Mouse (Mus musculus): ENCODE measurements around the gene Cd28. TPM values are rescaled to one million over a fixed set of nuclear protein-coding genes. Genes with fewer than 3 reads are reported as not detected.

Cd28 gene
- polyA plus RNA-seq, 1 experiment: not detected

DNA sequence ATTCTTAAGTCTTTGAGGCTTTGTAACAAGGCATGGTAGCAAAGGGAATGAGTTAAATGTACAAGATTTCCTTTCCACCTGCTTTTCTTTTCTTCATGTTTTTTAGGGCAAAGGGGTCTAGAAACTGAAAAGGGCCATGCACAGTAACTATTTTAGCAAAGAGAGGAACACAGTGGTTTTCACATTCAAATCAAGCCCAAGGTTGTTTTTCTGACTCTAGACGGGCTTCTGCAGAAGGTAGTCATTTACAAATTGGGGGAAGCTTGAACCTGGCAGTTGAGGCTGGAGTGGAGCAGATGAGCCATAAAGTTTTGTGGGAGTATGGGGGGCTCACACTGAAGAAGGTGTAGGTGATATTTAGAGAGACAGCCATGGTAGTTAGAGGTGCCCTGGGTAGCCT lies 88.6 kb downstream of the Cd28 start:
- Histone ChIP-seq H3K4me1 (ENCODE audit: control insufficient read depth, insufficient read depth, low read length) (no peaks in the 10 kb centered on the region), H3K4me3 (ENCODE audit: low read depth, low read length) (no peak overlapping the region), H3K36me3 (ENCODE audit: control insufficient read depth, insufficient read depth, low read length, poor library complexity, severe bottlenecking) (no peaks in the 10 kb centered on the region), H3K9ac (ENCODE audit: low read depth, poor library complexity, severe bottlenecking) (no peak overlapping the region), H3K27me3 (ENCODE audit: control insufficient read depth, insufficient read depth, low read length, poor library complexity, severe bottlenecking) (no peaks in the 10 kb centered on the region), H3K9me3 (replicated peaks; ENCODE audit: control insufficient read depth, insufficient read depth, low read length, poor library complexity, severe bottlenecking) (no peaks in the 10 kb centered on the region; the same call in 1 of the 2 replicates), H3K27ac (ENCODE audit: insufficient read depth, low read length) (no peak overlapping the region)
- TF ChIP-seq CTCF (IDR thresholded peaks at IDR 0.05; ENCODE audit: low read depth, low read length) (no peak), POLR2A (IDR thresholded peaks at IDR 0.05; ENCODE audit: insufficient read depth, low read length) (no peak), EP300 (IDR thresholded peaks at IDR 0.05; ENCODE audit: insufficient read depth, low read depth, low read length) (no peak)

DNA sequence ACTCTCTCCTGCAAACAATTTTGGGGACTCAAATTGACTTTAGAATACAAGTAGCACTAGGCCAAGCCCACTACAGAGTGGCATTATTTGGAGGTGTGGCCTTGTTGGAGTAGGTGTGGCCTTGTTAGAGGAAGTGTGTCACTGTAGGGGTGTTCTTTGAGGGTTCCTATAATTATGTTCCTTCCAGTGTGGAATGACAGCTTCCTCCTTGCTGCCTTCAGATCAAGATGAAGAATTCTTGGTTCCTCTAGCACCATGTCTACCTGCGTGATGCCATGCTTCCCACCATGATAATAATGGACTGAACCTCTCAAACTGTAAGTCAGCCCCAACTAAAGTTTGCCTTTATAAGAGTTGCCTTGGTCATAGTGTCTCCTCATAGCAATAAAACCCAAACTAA lies 91.1 kb downstream of the Cd28 start:
- no peak overlapping the region for H3K27ac ChIP-seq (ENCODE audit: insufficient read depth, low read length)
- no peaks in the 10 kb centered on the region for H3K36me3 ChIP-seq (ENCODE audit: control insufficient read depth, insufficient read depth, low read length, poor library complexity, severe bottlenecking)
- no peak overlapping the region for H3K4me3 ChIP-seq (ENCODE audit: low read depth, low read length)
- no peak overlapping the region for H3K9ac ChIP-seq (ENCODE audit: low read depth, poor library complexity, severe bottlenecking)
- H3K9me3 ChIP-seq (replicated peaks; ENCODE audit: control insufficient read depth, insufficient read depth, low read length, poor library complexity, severe bottlenecking): no peaks in the 10 kb centered on the region
- TF ChIP-seq EP300 (IDR thresholded peaks at IDR 0.05; ENCODE audit: insufficient read depth, low read depth, low read length) (no peak), CTCF (IDR thresholded peaks at IDR 0.05; ENCODE audit: low read depth, low read length) (no peak), POLR2A (IDR thresholded peaks at IDR 0.05; ENCODE audit: insufficient read depth, low read length) (no peak)
- H3K27me3 ChIP-seq (ENCODE audit: control insufficient read depth, insufficient read depth, low read length, poor library complexity, severe bottlenecking): no peaks in the 10 kb centered on the region
- no peaks in the 10 kb centered on the region for H3K4me1 ChIP-seq (ENCODE audit: control insufficient read depth, insufficient read depth, low read length)

DNA sequence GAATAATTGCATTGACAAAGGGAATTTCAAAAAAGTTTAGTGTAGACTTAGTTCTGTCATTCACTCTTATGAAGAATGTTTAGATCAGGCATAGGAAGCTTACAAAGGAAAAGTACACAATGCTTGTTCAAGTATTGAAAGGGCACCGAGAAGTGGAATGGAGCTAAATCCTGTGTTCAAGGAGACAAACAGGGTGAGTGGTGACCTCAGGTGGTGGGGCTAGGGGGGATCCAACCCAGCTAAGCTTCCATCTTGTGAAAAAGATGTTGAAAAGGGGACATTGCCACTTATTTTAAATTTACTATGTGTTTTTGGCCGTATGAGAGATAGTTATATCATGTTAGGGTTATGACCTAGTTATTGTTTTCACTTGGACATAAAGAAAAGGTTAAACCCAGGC lies 91.9 kb downstream of the Cd28 start:
- Histone ChIP-seq H3K27ac (ENCODE audit: insufficient read depth, low read length) (no peak overlapping the region), H3K27me3 (ENCODE audit: control insufficient read depth, insufficient read depth, low read length, poor library complexity, severe bottlenecking) (no peaks in the 10 kb centered on the region), H3K9ac (ENCODE audit: low read depth, poor library complexity, severe bottlenecking) (no peak overlapping the region), H3K4me3 (ENCODE audit: low read depth, low read length) (no peak overlapping the region), H3K9me3 (replicated peaks; ENCODE audit: control insufficient read depth, insufficient read depth, low read length, poor library complexity, severe bottlenecking) (no peaks in the 10 kb centered on the region), H3K4me1 (ENCODE audit: control insufficient read depth, insufficient read depth, low read length) (no peaks in the 10 kb centered on the region), H3K36me3 (ENCODE audit: control insufficient read depth, insufficient read depth, low read length, poor library complexity, severe bottlenecking) (no peaks in the 10 kb centered on the region)
- TF ChIP-seq CTCF (IDR thresholded peaks at IDR 0.05; ENCODE audit: low read depth, low read length): no peak
- no peak for TF ChIP-seq EP300 (IDR thresholded peaks at IDR 0.05; ENCODE audit: insufficient read depth, low read depth, low read length)
- TF ChIP-seq POLR2A (IDR thresholded peaks at IDR 0.05; ENCODE audit: insufficient read depth, low read length): no peak

DNA sequence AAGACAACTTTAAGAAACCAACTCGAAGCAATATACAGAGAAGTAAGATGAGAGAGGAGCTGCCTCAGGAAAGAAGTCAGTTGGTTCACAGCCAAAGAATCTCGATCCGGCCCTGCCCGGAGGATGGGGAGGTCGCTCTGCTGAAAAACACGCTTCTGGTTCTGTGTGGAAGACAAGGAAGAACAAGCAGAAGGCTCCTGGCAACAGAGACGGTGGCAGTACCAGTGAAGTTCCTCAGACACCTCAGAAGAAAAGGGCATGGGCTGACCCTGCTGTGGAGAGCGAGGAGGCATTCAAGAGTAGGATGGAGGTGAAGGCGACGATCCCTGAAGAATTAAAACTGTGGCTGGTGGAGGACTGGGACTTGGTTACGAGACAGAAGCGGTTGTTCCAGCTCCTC lies 92.6 kb downstream of the Cd28 start:
- Histone ChIP-seq H3K9ac (ENCODE audit: low read depth, poor library complexity, severe bottlenecking) (no peak overlapping the region), H3K4me1 (ENCODE audit: control insufficient read depth, insufficient read depth, low read length) (no peaks in the 10 kb centered on the region), H3K4me3 (ENCODE audit: low read depth, low read length) (no peak overlapping the region), H3K9me3 (replicated peaks; ENCODE audit: control insufficient read depth, insufficient read depth, low read length, poor library complexity, severe bottlenecking) (no peaks in the 10 kb centered on the region), H3K27me3 (ENCODE audit: control insufficient read depth, insufficient read depth, low read length, poor library complexity, severe bottlenecking) (no peaks in the 10 kb centered on the region), H3K36me3 (ENCODE audit: control insufficient read depth, insufficient read depth, low read length, poor library complexity, severe bottlenecking) (no peaks in the 10 kb centered on the region), H3K27ac (ENCODE audit: insufficient read depth, low read length) (no peak overlapping the region)
- TF ChIP-seq EP300 (IDR thresholded peaks at IDR 0.05; ENCODE audit: insufficient read depth, low read depth, low read length) (no peak), POLR2A (IDR thresholded peaks at IDR 0.05; ENCODE audit: insufficient read depth, low read length) (no peak), CTCF (IDR thresholded peaks at IDR 0.05; ENCODE audit: low read depth, low read length) (no peak)

DNA sequence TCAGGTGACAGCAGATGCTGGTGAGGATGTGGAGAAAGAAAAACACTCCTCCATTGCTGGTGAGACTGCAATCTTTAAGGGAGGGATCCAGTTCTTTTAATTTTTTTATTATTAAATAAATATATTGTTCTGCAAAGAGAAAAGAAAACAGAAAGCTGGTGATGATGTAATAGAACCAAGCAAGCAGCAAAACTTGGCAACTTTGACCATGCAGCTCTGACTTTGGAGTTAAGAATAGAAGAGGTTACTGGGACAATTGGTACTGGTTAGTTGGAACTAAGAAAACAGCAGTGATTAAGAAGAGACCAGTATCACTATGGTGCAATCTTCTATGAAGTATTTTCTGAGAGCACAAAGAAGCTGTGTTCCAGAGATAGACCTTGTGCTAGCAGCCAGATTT lies 94.2 kb downstream of the Cd28 start:
- Histone ChIP-seq H3K27ac (ENCODE audit: insufficient read depth, low read length) (no peak overlapping the region), H3K9me3 (replicated peaks; ENCODE audit: control insufficient read depth, insufficient read depth, low read length, poor library complexity, severe bottlenecking) (no peaks in the 10 kb centered on the region), H3K36me3 (ENCODE audit: control insufficient read depth, insufficient read depth, low read length, poor library complexity, severe bottlenecking) (no peaks in the 10 kb centered on the region), H3K27me3 (ENCODE audit: control insufficient read depth, insufficient read depth, low read length, poor library complexity, severe bottlenecking) (no peaks in the 10 kb centered on the region), H3K9ac (ENCODE audit: low read depth, poor library complexity, severe bottlenecking) (no peak overlapping the region), H3K4me1 (ENCODE audit: control insufficient read depth, insufficient read depth, low read length) (no peaks in the 10 kb centered on the region), H3K4me3 (ENCODE audit: low read depth, low read length) (no peak overlapping the region)
- TF ChIP-seq CTCF (IDR thresholded peaks at IDR 0.05; ENCODE audit: low read depth, low read length) (no peak), EP300 (IDR thresholded peaks at IDR 0.05; ENCODE audit: insufficient read depth, low read depth, low read length) (no peak), POLR2A (IDR thresholded peaks at IDR 0.05; ENCODE audit: insufficient read depth, low read length) (no peak)

DNA sequence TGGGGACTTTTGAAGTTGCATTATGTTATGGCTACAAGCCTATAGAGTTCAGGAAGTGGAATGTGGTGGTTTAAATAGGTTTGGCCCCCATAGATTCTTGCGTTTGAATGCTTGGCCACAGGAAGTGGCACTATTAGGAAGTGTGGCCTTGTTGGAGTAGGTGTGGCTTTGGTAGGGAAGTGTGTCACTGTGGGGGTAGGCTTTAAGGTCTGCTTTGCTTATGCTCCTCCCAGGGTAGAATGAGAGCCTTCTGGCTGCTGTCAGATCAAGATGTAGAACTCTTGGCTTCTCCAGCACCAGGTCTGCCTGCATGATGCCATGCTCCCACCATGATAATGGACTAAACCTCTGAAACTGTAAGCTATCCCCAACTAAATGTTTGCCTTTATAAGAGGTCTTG lies 95.4 kb downstream of the Cd28 start:
- H3K4me3 ChIP-seq (ENCODE audit: low read depth, low read length): no peak overlapping the region
- H3K4me1 ChIP-seq (ENCODE audit: control insufficient read depth, insufficient read depth, low read length): no peaks in the 10 kb centered on the region
- no peak overlapping the region for H3K27ac ChIP-seq (ENCODE audit: insufficient read depth, low read length)
- no peaks in the 10 kb centered on the region for H3K36me3 ChIP-seq (ENCODE audit: control insufficient read depth, insufficient read depth, low read length, poor library complexity, severe bottlenecking)
- no peaks in the 10 kb centered on the region for H3K9me3 ChIP-seq (replicated peaks; ENCODE audit: control insufficient read depth, insufficient read depth, low read length, poor library complexity, severe bottlenecking)
- no peak overlapping the region for H3K9ac ChIP-seq (ENCODE audit: low read depth, poor library complexity, severe bottlenecking)
- H3K27me3 ChIP-seq (ENCODE audit: control insufficient read depth, insufficient read depth, low read length, poor library complexity, severe bottlenecking): no peaks in the 10 kb centered on the region
- TF ChIP-seq POLR2A (IDR thresholded peaks at IDR 0.05; ENCODE audit: insufficient read depth, low read length) (no peak), CTCF (IDR thresholded peaks at IDR 0.05; ENCODE audit: low read depth, low read length) (no peak), EP300 (IDR thresholded peaks at IDR 0.05; ENCODE audit: insufficient read depth, low read depth, low read length) (no peak)

Data from ES-Bruce4 (cell line).